Mouse (Mus musculus): Measurements from ENCODE around the gene Fbxw21. TPM values are rescaled to one million over a fixed set of nuclear protein-coding genes. Genes with fewer than 3 reads are reported as not detected.
A peak's percentile ranks its signal among the peaks of the same experiment; 100 is the strongest.

Fbxw21 gene
- total and polyA plus RNA-seq, 3 experiments = not detected

- TF ChIP-seq BHLHE40 (IDR thresholded peaks at IDR 0.05; ENCODE audit: low read depth, low read length) (no peak), SMC3 (IDR thresholded peaks at IDR 0.05; ENCODE audit: low read depth, low read length) (no peak), PAX5 (IDR thresholded peaks at IDR 0.05; ENCODE audit: low read length) (no peak), IRF4 (IDR thresholded peaks at IDR 0.05; ENCODE audit: low read depth, low read length) (no peak), ETS1 (conservative IDR thresholded peaks at IDR 0.05; ENCODE audit: low read depth, low read length) (no peak), NELFE (IDR thresholded peaks at IDR 0.05; ENCODE audit: low read depth, low read length) (no peak), ZMIZ1 (IDR thresholded peaks at IDR 0.05; ENCODE audit: low read depth, low read length) (no peak), GABPA (IDR thresholded peaks at IDR 0.05; ENCODE audit: insufficient replicate concordance, low read depth, low read length) (no peak), HCFC1 (IDR thresholded peaks at IDR 0.05; ENCODE audit: low read depth, low read length) (no peak), ZC3H11A (IDR thresholded peaks at IDR 0.05; ENCODE audit: low read depth, low read length) (no peak), JUN (IDR thresholded peaks at IDR 0.05; ENCODE audit: insufficient read depth, low read depth, low read length) (no peak), MAZ (IDR thresholded peaks at IDR 0.05; ENCODE audit: low read depth, low read length) (no peak), MAX (IDR thresholded peaks at IDR 0.05; ENCODE audit: low read length) (no peak), RAD21 (IDR thresholded peaks at IDR 0.05; ENCODE audit: low read depth, low read length) (no peak), CHD2 (IDR thresholded peaks at IDR 0.05; ENCODE audit: low read length) (no peak), POLR2AphosphoS2 (IDR thresholded peaks at IDR 0.05; ENCODE audit: low read depth, low read length) (no peak), MAFK (IDR thresholded peaks at IDR 0.05; ENCODE audit: insufficient replicate concordance, low read length) (no peak), CTCF (conservative IDR thresholded peaks at IDR 0.05 in 1 of 2, IDR thresholded peaks at IDR 0.05 in 1 of 2; ENCODE audit: low read depth in 2 of 2, low read length in 2 of 2) (no peak), JUND (conservative IDR thresholded peaks at IDR 0.05; ENCODE audit: low read depth, low read length) (no peak)
- no peak overlapping the region for H3K9ac ChIP-seq (ENCODE audit: insufficient read depth, low read depth)
- no peak overlapping the region for H3K4me2 ChIP-seq (ENCODE audit: insufficient read depth, low read depth, poor library complexity, severe bottlenecking)
- H3K4me3 ChIP-seq (replicated peaks in 1 of 3; ENCODE audit: low read depth in 2 of 3, low read length in 2 of 3, poor library complexity in 1 of 3) = no peak overlapping the region
- H3K9me3 ChIP-seq (replicated peaks; ENCODE audit: low read length) = no peaks in the 10 kb centered on the region
- no peaks in the 10 kb centered on the region for H3K36me3 ChIP-seq (replicated peaks in 1 of 2; ENCODE audit: control insufficient read depth in 1 of 2, insufficient read depth in 1 of 2, low read length in 1 of 2)
- no peaks in the 10 kb centered on the region for H3K79me2 ChIP-seq (replicated peaks; ENCODE audit: control insufficient read depth, extremely low read depth, insufficient read depth, poor library complexity, severe bottlenecking)
- H3K27me3 ChIP-seq (replicated peaks) = peaks cover 6% of the 10 kb centered on the region
- in situ Hi-C loops (cut with MboI; ENCODE audit: low pct_ligation_motif_present, low pct_unique_long_range_greater_than_20kb, low sequenced_read_pairs) = no loop called here
- H3K27ac ChIP-seq (ENCODE audit: insufficient read depth, low read depth) = no peak overlapping the region
- dilution Hi-C loops (cut with MboI; ENCODE audit: extremely low pct_ligation_motif_present, extremely low pct_unique_long_range_greater_than_20kb, low sequenced_read_pairs) = no loop called here
- H3K4me1 ChIP-seq (ENCODE audit: control insufficient read depth in 1 of 2, insufficient read depth in 2 of 2) = peaks cover 0 to 3% of the 10 kb centered on the region in 2 experiments; a peak in 1 of 4 replicates
- no peak for DNase-seq (ENCODE audit: extremely low read depth)
Observed at GRCm38 (mm10) chr9:109130076-109130475, 31.8 kb downstream of the Fbxw21 start.

- no peak overlapping the region for H3K4me3 ChIP-seq (replicated peaks in 1 of 3; ENCODE audit: low read depth in 2 of 3, low read length in 2 of 3, poor library complexity in 1 of 3)
- no peak overlapping the region for H3K9ac ChIP-seq (ENCODE audit: insufficient read depth, low read depth)
- DNase-seq (ENCODE audit: extremely low read depth) = peak; percentile 21
- peaks cover 0 to 5% of the 10 kb centered on the region in 2 experiments; a peak in 2 of 4 replicates for H3K4me1 ChIP-seq (ENCODE audit: control insufficient read depth in 1 of 2, insufficient read depth in 2 of 2)
- no peak overlapping the region for H3K4me2 ChIP-seq (ENCODE audit: insufficient read depth, low read depth, poor library complexity, severe bottlenecking)
- no peaks in the 10 kb centered on the region for H3K79me2 ChIP-seq (replicated peaks; ENCODE audit: control insufficient read depth, extremely low read depth, insufficient read depth, poor library complexity, severe bottlenecking)
- no peaks in the 10 kb centered on the region for H3K36me3 ChIP-seq (replicated peaks in 1 of 2; ENCODE audit: control insufficient read depth in 1 of 2, insufficient read depth in 1 of 2, low read length in 1 of 2)
- in situ Hi-C loops (cut with MboI; ENCODE audit: low pct_ligation_motif_present, low pct_unique_long_range_greater_than_20kb, low sequenced_read_pairs) (no loop called here), dilution Hi-C loops (cut with MboI; ENCODE audit: extremely low pct_ligation_motif_present, extremely low pct_unique_long_range_greater_than_20kb, low sequenced_read_pairs) (no loop called here)
- no peak overlapping the region for H3K27ac ChIP-seq (ENCODE audit: insufficient read depth, low read depth)
- H3K9me3 ChIP-seq (replicated peaks; ENCODE audit: low read length) = no peaks in the 10 kb centered on the region
- peaks cover 17% of the 10 kb centered on the region for H3K27me3 ChIP-seq (replicated peaks)
- TF ChIP-seq MYC (IDR thresholded peaks at IDR 0.05; ENCODE audit: low read depth, low read length) = no peak
- TF ChIP-seq KAT2A (IDR thresholded peaks at IDR 0.05; ENCODE audit: insufficient replicate concordance, low read length) = no peak
- peak; percentile 18 to 28; a peak in 1 of 4 replicates for TF ChIP-seq CTCF (conservative IDR thresholded peaks at IDR 0.05 in 1 of 2, IDR thresholded peaks at IDR 0.05 in 1 of 2; ENCODE audit: low read depth in 2 of 2, low read length in 2 of 2)
- no peak for TF ChIP-seq UBTF (IDR thresholded peaks at IDR 0.05; ENCODE audit: low read depth, low read length)
- TF ChIP-seq ZC3H11A (IDR thresholded peaks at IDR 0.05; ENCODE audit: low read depth, low read length) = no peak
- no peak for TF ChIP-seq TCF12 (IDR thresholded peaks at IDR 0.05; ENCODE audit: low read depth, low read length)
Observed at GRCm38 (mm10) chr9:109128211-109128610, 33.6 kb downstream of the Fbxw21 start.

Data from CH12.LX (cell line).